Mouse (Mus musculus) myocyte (in vitro differentiated cells): Measurements from ENCODE around the gene Cwc25.

Source experiments
- E2F4 ChIP-seq: IDR thresholded peaks from one replicate; pipeline ENCODE4 v1.6.1; 2011; ENCODE audit warnings: mild to moderate bottlenecking, control low read depth, moderate library complexity; ENCODE audit not compliant: insufficient read depth
- MAX ChIP-seq: IDR thresholded peaks from one replicate; pipeline ENCODE4 v1.6.1; 2011; ENCODE audit warnings: low read depth, mild to moderate bottlenecking, control low read depth
- POLR2A ChIP-seq: IDR thresholded peaks from one replicate; pipeline ENCODE4 v1.6.1; 2011; ENCODE audit warnings: low read depth, mild to moderate bottlenecking, control low read depth, moderate library complexity; ENCODE audit not compliant: insufficient read length
- POLR2AphosphoS2 ChIP-seq: IDR thresholded peaks from one replicate; pipeline ENCODE4 v1.6.1; 2011; ENCODE audit warnings: low read depth, control low read depth; ENCODE audit not compliant: insufficient read length
- REST ChIP-seq: IDR thresholded peaks from one replicate; pipeline ENCODE4 v1.6.1; 2011; ENCODE audit warnings: mild to moderate bottlenecking, control low read depth, moderate library complexity; ENCODE audit not compliant: insufficient read depth, insufficient read length
- TCF12 ChIP-seq: IDR thresholded peaks from one replicate; pipeline ENCODE4 v1.6.1; 2011; ENCODE audit warnings: mild to moderate bottlenecking, control low read depth; ENCODE audit not compliant: poor library complexity, insufficient read depth, severe bottlenecking
- USF1 ChIP-seq: IDR thresholded peaks from one replicate; pipeline ENCODE4 v1.6.1; 2011; ENCODE audit warnings: low read depth, mild to moderate bottlenecking, control low read depth, moderate library complexity

- TF ChIP-seq REST, result no peak
- TF ChIP-seq TCF12, result no peak
- TF ChIP-seq USF1, result no peak
- no peak for TF ChIP-seq MAX
- no peak for TF ChIP-seq POLR2A
- TF ChIP-seq POLR2AphosphoS2, result no peak
- peak; percentile 41 for TF ChIP-seq E2F4
These were observed 21.0 kb downstream of the Cwc25 start for GRCm38 (mm10) chr11:97745331-97745721.
